Mouse (Mus musculus): ENCODE measurements around the gene Nlrp14. TPM values are rescaled to one million over a fixed set of nuclear protein-coding genes. Genes with fewer than 3 reads are reported as not detected.

Gene Nlrp14
- not detected for total RNA-seq (2023)

DNA sequence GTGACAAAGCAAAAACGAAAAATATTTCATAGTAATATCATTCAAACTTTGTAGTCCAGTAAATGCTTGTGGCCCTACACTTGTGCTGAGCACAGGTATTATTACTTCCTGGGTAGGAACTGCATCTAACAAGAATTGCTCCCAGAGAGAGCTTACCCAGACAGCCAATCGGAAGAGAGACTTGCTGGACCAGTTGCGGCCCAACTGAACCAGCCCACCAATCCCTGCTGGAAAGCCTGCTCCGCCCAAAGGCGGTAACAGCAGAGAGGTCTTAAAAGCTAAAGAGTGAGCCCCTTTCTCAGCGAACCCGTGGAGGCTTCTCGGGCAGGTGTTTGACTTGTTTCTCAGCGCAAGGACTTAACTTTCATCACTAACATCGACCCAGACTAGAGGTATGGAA lies at the start of gene Nlrp14:
TSS of gene Nlrp14 (plus strand) at position 301 of the 400 bp plus-strand sequence.

DNA sequence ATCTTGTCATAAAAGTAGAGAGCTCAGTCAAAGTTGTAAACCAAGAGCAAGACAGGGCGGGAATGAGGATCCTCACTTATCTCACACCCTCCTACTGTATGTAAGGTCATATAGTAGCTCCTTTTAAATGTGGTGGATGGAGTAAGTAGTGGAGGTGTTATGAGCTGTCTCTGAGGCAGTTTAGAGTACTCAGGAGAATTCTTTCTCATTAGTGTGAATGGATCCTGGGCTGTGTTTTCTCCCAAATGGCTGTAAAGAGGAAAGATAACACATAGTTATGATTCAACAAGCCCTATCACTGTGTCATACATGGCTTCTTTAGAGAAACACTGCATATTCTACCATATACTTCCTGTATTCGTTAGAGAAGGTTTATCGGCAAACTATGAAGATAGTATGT lies 35.8 kb upstream of the Nlrp14 start, which contains the start of gene Olfr715:
TSS of gene Olfr715 (minus strand) at position 101 of the 400 bp plus-strand sequence.

DNA sequence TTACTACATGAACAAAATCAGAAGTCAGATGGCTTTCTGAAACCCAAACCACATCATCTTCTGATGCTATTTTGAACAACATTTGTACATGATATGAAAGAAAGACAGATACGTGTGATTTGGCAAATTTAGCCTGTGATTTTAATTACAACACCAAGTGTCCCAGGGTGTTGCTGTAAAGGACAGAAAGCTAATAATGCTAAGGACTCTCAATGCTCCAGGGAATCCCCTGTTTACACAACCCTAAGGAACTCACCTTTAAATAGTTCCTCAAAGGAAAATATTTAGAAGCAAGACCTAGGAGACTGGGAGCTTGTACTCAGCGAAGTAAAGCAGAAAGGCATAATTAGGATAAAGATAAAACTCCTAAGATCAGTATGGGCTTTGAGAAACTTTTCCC lies 28.8 kb upstream of the Nlrp14 start, which contains the start of gene Olfr716:
TSS of gene Olfr716 (plus strand) at position 301 of the 400 bp plus-strand sequence.

DNA sequence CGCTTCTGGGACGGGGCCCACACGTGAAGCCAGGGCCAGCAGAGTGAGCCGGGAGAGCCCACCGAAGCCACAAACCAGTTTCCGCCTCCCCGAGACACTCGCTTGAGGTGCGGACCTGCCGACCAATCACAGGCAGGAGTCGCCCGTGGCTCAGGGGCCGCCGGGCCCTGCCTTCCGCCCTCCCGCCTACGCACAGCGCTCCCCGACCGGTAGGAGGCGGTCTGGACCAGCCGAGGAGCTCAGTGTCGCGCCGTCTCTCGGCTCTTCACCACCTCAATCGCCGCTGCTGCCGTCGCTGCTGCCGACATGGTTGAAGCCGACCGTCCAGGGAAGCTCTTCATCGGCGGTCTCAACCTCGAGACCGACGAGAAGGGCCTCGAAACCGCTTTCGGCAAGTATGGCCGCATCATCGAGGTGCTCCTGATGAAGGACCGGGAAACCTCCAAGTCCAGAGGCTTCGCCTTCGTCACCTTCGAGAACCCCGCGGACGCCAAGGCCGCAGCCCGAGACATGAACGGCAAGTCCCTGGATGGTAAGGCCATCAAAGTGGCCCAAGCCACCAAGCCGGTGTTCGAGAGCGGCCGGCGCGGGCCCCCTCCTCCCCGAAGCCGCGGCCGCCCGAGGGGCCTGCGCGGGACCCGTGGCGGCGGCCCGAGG lies 42.5 kb downstream of the Nlrp14 start, which contains the start of gene Rbmxl2:
TSS of gene Rbmxl2 (plus strand) at position 242 of the 657 bp plus-strand sequence.

Other genes with a start within 250 kb of the Nlrp14 start
- gene Olfr709-ps1, start 234.8 kb upstream of the Nlrp14 start, total RNA-seq (2023) = 0.33 TPM
- gene Olfr710, start 218.7 kb upstream of the Nlrp14 start, total RNA-seq (2023) = not detected
- gene Olfr6, start 203.1 kb upstream of the Nlrp14 start, total RNA-seq (2023) = not detected
- gene Olfr711, start 191.5 kb upstream of the Nlrp14 start, total RNA-seq (2023) = not detected
- not detected for gene Olfr2, start 160.9 kb upstream of the Nlrp14 start, total RNA-seq (2023)
- not detected for gene Olfr713, start 135.8 kb upstream of the Nlrp14 start, total RNA-seq (2023)
- not detected for gene Olfr714, start 96.0 kb upstream of the Nlrp14 start, total RNA-seq (2023)
- gene Olfr17, start 73.8 kb upstream of the Nlrp14 start, total RNA-seq (2023) = not detected
- gene Olfr715b, start 56.6 kb upstream of the Nlrp14 start, total RNA-seq (2023) = not detected
- gene Olfr715, start 35.9 kb upstream of the Nlrp14 start, total RNA-seq (2023) = not detected
- not detected for gene Olfr716, start 28.7 kb upstream of the Nlrp14 start, total RNA-seq (2023)
- gene Rbmxl2, start 42.5 kb downstream of the Nlrp14 start, total RNA-seq (2023) = not detected
- not detected for gene Syt9, start 203.7 kb downstream of the Nlrp14 start, total RNA-seq (2023)

Data from CD4-positive naive resting alpha-beta T cell, adult 57 days (primary cell).